Mouse (Mus musculus): ENCODE measurements at regions not wholly inside any gene's neighbourhood (a gene's known extent, or its start where the extent isn't known, plus 50 kb on each side); places are given as distances from the start of the nearest gene placed in this dataset.

- H3K4me3 ChIP-seq (ENCODE audit: low read length): no peak overlapping the region
- no peaks in the 10 kb centered on the region for H3K27me3 ChIP-seq (replicated peaks; ENCODE audit: control insufficient read depth, insufficient read depth, low read length)
- no peaks in the 10 kb centered on the region for H3K9me3 ChIP-seq (ENCODE audit: control insufficient read depth, low read length)
- H3K4me2 ChIP-seq (ENCODE audit: low read depth, low read length): no peak overlapping the region
- H3K36me3 ChIP-seq (ENCODE audit: control insufficient read depth, insufficient read depth, low read length): no peaks in the 10 kb centered on the region
- WGBS: 50% methylated on average over 2 of the region's 2 CpGs
- ATAC-seq: no peak
- H3K9ac ChIP-seq (ENCODE audit: low read depth, low read length): no peak overlapping the region
- H3K4me1 ChIP-seq (ENCODE audit: control insufficient read depth, insufficient read depth, low read length): no peaks in the 10 kb centered on the region
- H3K27ac ChIP-seq (ENCODE audit: low read length): no peak overlapping the region
Observed at GRCm38 (mm10) chr5:126933466-126933865, 308.1 kb upstream of the Tmem132c start.

GRCm38 (mm10) chr5:126944861-126945260, 296.7 kb upstream of the Tmem132c start:
- H3K9ac ChIP-seq (ENCODE audit: low read depth, low read length): no peak overlapping the region
- ATAC-seq: no peak
- H3K4me1 ChIP-seq (ENCODE audit: control insufficient read depth, insufficient read depth, low read length): no peaks in the 10 kb centered on the region
- no peak overlapping the region for H3K27ac ChIP-seq (ENCODE audit: low read length)
- no peak overlapping the region for H3K4me3 ChIP-seq (ENCODE audit: low read length)
- no peaks in the 10 kb centered on the region for H3K9me3 ChIP-seq (ENCODE audit: control insufficient read depth, low read length)
- H3K4me2 ChIP-seq (ENCODE audit: low read depth, low read length): no peak overlapping the region
- no peaks in the 10 kb centered on the region for H3K36me3 ChIP-seq (ENCODE audit: control insufficient read depth, insufficient read depth, low read length)
- WGBS: 72% methylated on average over 7 of the region's 7 CpGs
- H3K27me3 ChIP-seq (replicated peaks; ENCODE audit: control insufficient read depth, insufficient read depth, low read length): no peaks in the 10 kb centered on the region

- Histone ChIP-seq H3K4me2 (ENCODE audit: low read depth, low read length) (no peak overlapping the region), H3K27ac (ENCODE audit: low read length) (no peak overlapping the region), H3K4me1 (ENCODE audit: control insufficient read depth, insufficient read depth, low read length) (no peaks in the 10 kb centered on the region), H3K9ac (ENCODE audit: low read depth, low read length) (no peak overlapping the region), H3K27me3 (replicated peaks; ENCODE audit: control insufficient read depth, insufficient read depth, low read length) (no peaks in the 10 kb centered on the region), H3K36me3 (ENCODE audit: control insufficient read depth, insufficient read depth, low read length) (no peaks in the 10 kb centered on the region), H3K9me3 (ENCODE audit: control insufficient read depth, low read length) (no peaks in the 10 kb centered on the region), H3K4me3 (ENCODE audit: low read length) (no peak overlapping the region)
- ATAC-seq: no peak
- 59% methylated on average over 5 of the region's 5 CpGs for WGBS
Observed at GRCm38 (mm10) chr5:126954189-126954588, 287.4 kb upstream of the Tmem132c start.

- 72% methylated on average over 6 of the region's 6 CpGs for WGBS
- H3K9me3 ChIP-seq (ENCODE audit: control insufficient read depth, low read length): no peaks in the 10 kb centered on the region; the same call in 1 of the 2 replicates
Observed at GRCm38 (mm10) chr5:126954634-126955033, 287.0 kb upstream of the Tmem132c start.

GRCm38 (mm10) chr5:126964577-126964976, 277.0 kb upstream of the Tmem132c start:
- no peak for ATAC-seq
- Histone ChIP-seq H3K9me3 (ENCODE audit: control insufficient read depth, low read length) (no peaks in the 10 kb centered on the region), H3K9ac (ENCODE audit: low read depth, low read length) (no peak overlapping the region), H3K4me3 (ENCODE audit: low read length) (no peak overlapping the region), H3K27ac (ENCODE audit: low read length) (no peak overlapping the region), H3K4me2 (ENCODE audit: low read depth, low read length) (no peak overlapping the region), H3K4me1 (ENCODE audit: control insufficient read depth, insufficient read depth, low read length) (no peaks in the 10 kb centered on the region), H3K36me3 (ENCODE audit: control insufficient read depth, insufficient read depth, low read length) (no peaks in the 10 kb centered on the region), H3K27me3 (replicated peaks; ENCODE audit: control insufficient read depth, insufficient read depth, low read length) (no peaks in the 10 kb centered on the region)
- WGBS: 87% methylated on average over 4 of the region's 4 CpGs

More at GRCm38 (mm10) chr5:126954634-126955033, 287.0 kb upstream of the Tmem132c start:
- Histone ChIP-seq H3K27me3 (replicated peaks; ENCODE audit: control insufficient read depth, insufficient read depth, low read length) (no peaks in the 10 kb centered on the region), H3K9ac (ENCODE audit: low read depth, low read length) (no peak overlapping the region), H3K27ac (ENCODE audit: low read length) (no peak overlapping the region), H3K4me1 (ENCODE audit: control insufficient read depth, insufficient read depth, low read length) (no peaks in the 10 kb centered on the region), H3K36me3 (ENCODE audit: control insufficient read depth, insufficient read depth, low read length) (no peaks in the 10 kb centered on the region), H3K4me3 (ENCODE audit: low read length) (no peak overlapping the region), H3K4me2 (ENCODE audit: low read depth, low read length) (no peak overlapping the region)
- ATAC-seq: no peak

GRCm38 (mm10) chr5:126967076-126967475, 274.5 kb upstream of the Tmem132c start:
- H3K4me2 ChIP-seq (ENCODE audit: low read depth, low read length): no peak overlapping the region
- H3K27ac ChIP-seq (ENCODE audit: low read length): no peak overlapping the region
- H3K4me1 ChIP-seq (ENCODE audit: control insufficient read depth, insufficient read depth, low read length): no peaks in the 10 kb centered on the region
- WGBS: 63% methylated on average over 4 of the region's 4 CpGs
- H3K9ac ChIP-seq (ENCODE audit: low read depth, low read length): no peak overlapping the region
- no peaks in the 10 kb centered on the region for H3K36me3 ChIP-seq (ENCODE audit: control insufficient read depth, insufficient read depth, low read length)
- H3K27me3 ChIP-seq (replicated peaks; ENCODE audit: control insufficient read depth, insufficient read depth, low read length): no peaks in the 10 kb centered on the region
- H3K9me3 ChIP-seq (ENCODE audit: control insufficient read depth, low read length): no peaks in the 10 kb centered on the region
- ATAC-seq: no peak
- no peak overlapping the region for H3K4me3 ChIP-seq (ENCODE audit: low read length)

- no peaks in the 10 kb centered on the region for H3K4me1 ChIP-seq (ENCODE audit: control insufficient read depth, insufficient read depth, low read length)
- H3K4me3 ChIP-seq (ENCODE audit: low read length): no peak overlapping the region
- H3K36me3 ChIP-seq (ENCODE audit: control insufficient read depth, insufficient read depth, low read length): no peaks in the 10 kb centered on the region
- no peak for ATAC-seq
- H3K27me3 ChIP-seq (replicated peaks; ENCODE audit: control insufficient read depth, insufficient read depth, low read length): no peaks in the 10 kb centered on the region
- no peaks in the 10 kb centered on the region for H3K9me3 ChIP-seq (ENCODE audit: control insufficient read depth, low read length)
- H3K27ac ChIP-seq (ENCODE audit: low read length): no peak overlapping the region
- H3K9ac ChIP-seq (ENCODE audit: low read depth, low read length): no peak overlapping the region
- 65% methylated on average over 8 of the region's 8 CpGs for WGBS
- no peak overlapping the region for H3K4me2 ChIP-seq (ENCODE audit: low read depth, low read length)
Observed at GRCm38 (mm10) chr5:126969373-126969772, 272.2 kb upstream of the Tmem132c start.

GRCm38 (mm10) chr5:126971284-126971683, 270.3 kb upstream of the Tmem132c start:
- ATAC-seq: no peak; the same call in 1 of the 2 replicates
- no peaks in the 10 kb centered on the region for H3K27me3 ChIP-seq (replicated peaks; ENCODE audit: control insufficient read depth, insufficient read depth, low read length)
- no peak overlapping the region for H3K4me2 ChIP-seq (ENCODE audit: low read depth, low read length)
- WGBS: 40% methylated on average over 2 of the region's 2 CpGs
- H3K27ac ChIP-seq (ENCODE audit: low read length): peak overlapping the region; percentile 37; the same call in 1 of the 2 replicates
- no peak overlapping the region for H3K4me3 ChIP-seq (ENCODE audit: low read length)
- no peaks in the 10 kb centered on the region for H3K4me1 ChIP-seq (ENCODE audit: control insufficient read depth, insufficient read depth, low read length)
- H3K36me3 ChIP-seq (ENCODE audit: control insufficient read depth, insufficient read depth, low read length): no peaks in the 10 kb centered on the region
- no peaks in the 10 kb centered on the region for H3K9me3 ChIP-seq (ENCODE audit: control insufficient read depth, low read length)
- H3K9ac ChIP-seq (ENCODE audit: low read depth, low read length): no peak overlapping the region

- Histone ChIP-seq H3K4me1 (ENCODE audit: control insufficient read depth, insufficient read depth, low read length) (no peaks in the 10 kb centered on the region), H3K4me3 (ENCODE audit: low read length) (no peak overlapping the region), H3K9me3 (ENCODE audit: control insufficient read depth, low read length) (no peaks in the 10 kb centered on the region), H3K4me2 (ENCODE audit: low read depth, low read length) (no peak overlapping the region), H3K27me3 (replicated peaks; ENCODE audit: control insufficient read depth, insufficient read depth, low read length) (no peaks in the 10 kb centered on the region), H3K9ac (ENCODE audit: low read depth, low read length) (no peak overlapping the region), H3K27ac (ENCODE audit: low read length) (no peak overlapping the region), H3K36me3 (ENCODE audit: control insufficient read depth, insufficient read depth, low read length) (no peaks in the 10 kb centered on the region)
- 48% methylated on average over 1 of the region's 1 CpGs for WGBS
- ATAC-seq: no peak
Observed at GRCm38 (mm10) chr5:126971981-126972380, 269.6 kb upstream of the Tmem132c start.

GRCm38 (mm10) chr5:126973425-126973824, 268.2 kb upstream of the Tmem132c start:
- no peaks in the 10 kb centered on the region for H3K9me3 ChIP-seq (ENCODE audit: control insufficient read depth, low read length)
- no peak overlapping the region for H3K4me3 ChIP-seq (ENCODE audit: low read length)
- no peaks in the 10 kb centered on the region for H3K27me3 ChIP-seq (replicated peaks; ENCODE audit: control insufficient read depth, insufficient read depth, low read length)
- H3K27ac ChIP-seq (ENCODE audit: low read length): no peak overlapping the region
- no peak overlapping the region for H3K4me2 ChIP-seq (ENCODE audit: low read depth, low read length)
- no peak overlapping the region for H3K9ac ChIP-seq (ENCODE audit: low read depth, low read length)
- H3K4me1 ChIP-seq (ENCODE audit: control insufficient read depth, insufficient read depth, low read length): no peaks in the 10 kb centered on the region
- no peak for ATAC-seq
- 54% methylated on average over 3 of the region's 3 CpGs for WGBS
- H3K36me3 ChIP-seq (ENCODE audit: control insufficient read depth, insufficient read depth, low read length): no peaks in the 10 kb centered on the region
